Mouse (Mus musculus): ENCODE measurements around the gene Bphl.

DNA sequence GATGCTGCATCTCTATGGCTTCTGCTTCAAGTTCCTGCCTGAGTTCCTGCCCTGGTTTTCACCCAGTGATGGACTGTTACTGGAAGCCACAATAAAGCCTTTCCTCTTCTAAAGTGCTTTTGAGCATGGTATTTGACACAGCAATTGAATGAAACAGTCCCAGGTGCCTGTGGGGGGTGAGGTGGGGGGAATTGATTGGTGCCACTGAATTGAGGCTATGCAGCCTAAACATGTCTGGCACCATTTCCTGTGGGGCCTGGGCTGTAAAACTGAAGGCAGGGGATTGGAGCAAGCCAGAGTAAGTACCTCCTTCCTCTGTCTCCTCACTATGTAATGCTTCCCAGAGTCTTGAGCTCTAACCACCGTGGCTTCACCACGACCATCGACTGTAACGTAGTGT, 77.3 kb downstream of the Bphl start:
- TF ChIP-seq CTCF (IDR thresholded peaks at IDR 0.05; ENCODE audit: borderline replicate concordance, insufficient read depth, low read depth, low read length) (no peak), POLR2A (IDR thresholded peaks at IDR 0.05; ENCODE audit: borderline replicate concordance, insufficient read depth, low read length) (no peak)
